Mouse (Mus musculus): Measurements from ENCODE around the gene Abraxas1. TPM values are rescaled to one million over a fixed set of nuclear protein-coding genes. Genes with fewer than 3 reads are reported as not detected.
A peak's percentile ranks its signal among the peaks of the same experiment; 100 is the strongest.

Abraxas1 gene
- polyA plus RNA-seq, 1 experiment from 2014 or later = 10.6 TPM

- no peak overlapping the region for H3K9ac ChIP-seq (ENCODE audit: low read depth, low read length)
- ATAC-seq = peak; percentile 53; the same call in 1 of the 2 replicates
- WGBS = 54% methylated on average over 10 of the region's 10 CpGs
- H3K27ac ChIP-seq (ENCODE audit: low read depth, low read length) = no peak overlapping the region
- 0 out of 2 replicates have a peak overlapping the region, but pooled peaks have one; percentile 0 for H3K4me2 ChIP-seq (replicated peaks; ENCODE audit: low read depth)
- no peaks in the 10 kb centered on the region for H3K27me3 ChIP-seq (replicated peaks; ENCODE audit: control insufficient read depth, insufficient read depth, low read length)
- peaks cover 23% of the 10 kb centered on the region for H3K36me3 ChIP-seq (ENCODE audit: control insufficient read depth, insufficient read depth)
- H3K4me1 ChIP-seq (replicated peaks; ENCODE audit: control insufficient read depth, insufficient read depth, low read length) = no peaks in the 10 kb centered on the region
- H3K4me3 ChIP-seq (ENCODE audit: low read depth, low read length) = no peak overlapping the region
- no peak for TF ChIP-seq CTCF (IDR thresholded peaks at IDR 0.05; ENCODE audit: low read depth)
- H3K9me3 ChIP-seq (ENCODE audit: control insufficient read depth) = no peaks in the 10 kb centered on the region
These were observed 60.6 kb downstream of the Abraxas1 start for GRCm38 (mm10) chr5:100760049-100760663.

- TF ChIP-seq CTCF (IDR thresholded peaks at IDR 0.05; ENCODE audit: low read depth) = no peak
- Histone ChIP-seq H3K4me1 (replicated peaks; ENCODE audit: control insufficient read depth, insufficient read depth, low read length) (no peaks in the 10 kb centered on the region), H3K9ac (ENCODE audit: low read depth, low read length) (no peak overlapping the region), H3K27me3 (replicated peaks; ENCODE audit: control insufficient read depth, insufficient read depth, low read length) (no peaks in the 10 kb centered on the region), H3K4me2 (replicated peaks; ENCODE audit: low read depth) (no peak overlapping the region), H3K4me3 (ENCODE audit: low read depth, low read length) (no peak overlapping the region), H3K9me3 (ENCODE audit: control insufficient read depth) (no peaks in the 10 kb centered on the region), H3K36me3 (ENCODE audit: control insufficient read depth, insufficient read depth) (peaks cover 5% of the 10 kb centered on the region), H3K27ac (ENCODE audit: low read depth, low read length) (no peak overlapping the region)
- 96% methylated on average over 5 of the region's 5 CpGs for WGBS
- ATAC-seq = no peak
These were observed 62.6 kb downstream of the Abraxas1 start for GRCm38 (mm10) chr5:100758121-100758520.

Other genes with a start within 250 kb of the Abraxas1 start
- gene Plac8, start 248.7 kb downstream of the Abraxas1 start, polyA plus RNA-seq (2015; fragmentation: Nextera tagmentation; extraction: Ambion mirVana) = 1,517 and 1,527 TPM in 2 replicates
- 30.8 and 32.4 TPM in 2 replicates for gene Coq2, start 145.8 kb downstream of the Abraxas1 start, polyA plus RNA-seq (2015; fragmentation: Nextera tagmentation; extraction: Ambion mirVana)
- gene Hpse, start 101.2 kb downstream of the Abraxas1 start, polyA plus RNA-seq (2015; fragmentation: Nextera tagmentation; extraction: Ambion mirVana) = 0.82 and 1.0 TPM in 2 replicates
- gene Helq, start 22.4 kb downstream of the Abraxas1 start, polyA plus RNA-seq (2015; fragmentation: Nextera tagmentation; extraction: Ambion mirVana) = 6.7 and 7.4 TPM in 2 replicates
- gene Mrps18c, start 22.3 kb downstream of the Abraxas1 start, polyA plus RNA-seq (2015; fragmentation: Nextera tagmentation; extraction: Ambion mirVana) = 195 and 203 TPM in 2 replicates
- gene Gpat3, start 24.7 kb upstream of the Abraxas1 start, polyA plus RNA-seq (2015; fragmentation: Nextera tagmentation; extraction: Ambion mirVana) = 41.7 and 47.6 TPM in 2 replicates